Mouse (Mus musculus) frontal cortex, postnatal 25 days (tissue): ENCODE data around the gene Ghdc.

Source experiments
- DNase-seq, 2 experiments: peaks; one replicate each; pipeline ENCODE4 v3.0.0; 2022; ENCODE audit warnings: low spot score in 2 of 2

Ghdc gene

DNA sequence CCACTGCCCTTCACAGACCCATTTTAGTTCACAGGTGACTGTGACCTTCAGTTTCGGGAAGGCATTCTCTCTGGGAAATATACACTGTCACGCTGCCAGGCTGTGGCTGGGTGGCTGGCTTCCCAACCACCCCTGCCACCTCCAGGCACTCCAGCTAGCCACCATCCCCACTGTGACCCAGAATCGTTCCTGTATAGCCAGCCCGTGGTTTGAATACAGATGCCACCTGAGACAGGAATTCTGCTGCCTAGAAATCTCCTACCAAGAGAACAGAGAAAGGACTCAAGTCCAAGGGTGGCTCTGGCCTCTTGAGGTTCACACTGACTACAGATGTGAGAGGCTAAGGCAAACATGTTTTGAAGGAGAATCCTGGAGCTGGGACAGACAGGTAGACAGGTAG lies 51.9 kb downstream of the Ghdc start:
- DNase-seq: no peak

DNA sequence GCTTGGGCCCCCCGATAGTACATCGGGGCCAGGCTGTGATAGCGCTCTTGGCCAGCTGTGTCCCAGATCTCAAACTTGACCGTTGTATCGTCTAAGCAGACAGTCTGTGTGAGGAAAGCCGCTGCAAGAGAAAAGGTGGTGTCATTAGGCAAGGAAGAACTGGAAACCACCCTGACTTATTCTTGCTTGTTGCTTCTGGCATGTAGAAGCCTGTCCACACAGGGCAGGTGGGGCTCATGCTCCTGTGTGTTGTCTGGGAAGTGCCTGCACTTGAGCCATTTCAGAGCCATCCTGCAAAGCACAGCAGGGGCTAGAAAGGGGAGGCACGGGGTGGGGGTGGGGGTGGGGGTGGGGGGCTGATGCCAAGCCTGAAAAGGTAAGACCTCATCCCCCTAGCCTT lies 52.3 kb downstream of the Ghdc start:
- DNase-seq: no peak

GRCm38 (mm10) chr11:100716649-100717048 lies 54.1 kb downstream of the Ghdc start:
- no peak for DNase-seq
